Comparison of ENCODE assay signal across 18 mouse cellular contexts in the genomic region with DNA sequence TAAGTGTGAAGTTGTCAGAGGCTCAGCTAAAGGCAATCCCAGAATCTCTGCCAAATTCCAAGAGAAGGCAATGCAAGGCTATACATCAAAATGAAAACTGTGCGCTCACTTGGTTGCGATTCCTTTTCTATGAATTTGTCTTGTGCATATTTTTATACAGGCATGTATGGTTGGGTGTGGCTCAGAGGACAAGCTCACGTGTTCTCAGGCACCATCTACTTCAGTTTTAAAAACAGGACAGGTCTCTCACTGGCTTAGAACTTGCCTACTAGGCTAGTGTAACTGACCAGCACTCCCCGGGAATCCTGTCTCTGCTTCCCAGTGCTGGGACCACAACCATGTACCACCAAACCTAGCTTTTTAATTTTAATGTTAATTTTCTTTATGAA. TPM values are rescaled to one million over a fixed set of nuclear protein-coding genes. Genes with fewer than 3 reads are reported as not detected.
A peak's percentile ranks its signal among the peaks of the same experiment; 100 is the strongest.
DNase-seq lines count a peak whose midpoint lies in the region; ATAC-seq lines count a peak whose summit lies in the region.
"Had no signal": no experiment of that assay in that cellular context is flagged by ENCODE, and none has a peak within 500 bp of the region (broad histone marks: within the 10 kb centered on the region; RNA-seq: fewer than 3 reads in every experiment).

No protein-coding gene starts in this region.

- no peaks in the 10 kb centered on the region for H3K27me3 ChIP-seq in forebrain, embryonic 16.5 days (replicated peaks; ENCODE audit: control insufficient read depth, insufficient read depth, low read length)
- H3K27me3 ChIP-seq in forebrain, embryonic 12.5 days = no peaks in the 10 kb centered on the region
- H3K27me3 ChIP-seq in lung, embryonic 15.5 days = no peaks in the 10 kb centered on the region
- no peaks in the 10 kb centered on the region for H3K27me3 ChIP-seq in intestine, embryonic 16.5 days (replicated peaks; ENCODE audit: control insufficient read depth, insufficient read depth, low read length)
- H3K27me3 ChIP-seq: embryonic facial prominence, embryonic 15.5 days; hindbrain, embryonic 12.5 days; limb, embryonic 15.5 days; liver, embryonic 13.5 days; neural tube, embryonic 13.5 days had no signal

- peaks cover 4% of the 10 kb centered on the region; the same call in 1 of the 2 replicates for H3K4me1 ChIP-seq in forebrain, embryonic 16.5 days (replicated peaks; ENCODE audit: control insufficient read depth, insufficient read depth, low read length)
- 0 out of 2 replicates have a peak, but pooled peaks cover 3% of the 10 kb centered on the region for H3K4me1 ChIP-seq in forebrain, embryonic 12.5 days
- H3K4me1 ChIP-seq in lung, embryonic 15.5 days = peaks cover 3% of the 10 kb centered on the region; the same call in 1 of the 2 replicates
- H3K4me1 ChIP-seq in intestine, embryonic 16.5 days (ENCODE audit: control insufficient read depth, insufficient read depth, low read length) = no peaks in the 10 kb centered on the region
- H3K4me1 ChIP-seq: embryonic facial prominence, embryonic 10.5 days; hindbrain, embryonic 12.5 days; limb, embryonic 10.5 days; limb, embryonic 15.5 days; liver, embryonic 13.5 days had no signal

- 77% methylated on average over 4 of the region's 4 CpGs for WGBS in forebrain, embryonic 16.5 days
- 89% methylated on average over 4 of the region's 4 CpGs for WGBS in forebrain, embryonic 12.5 days
- WGBS in lung, embryonic 15.5 days = 52% methylated on average over 4 of the region's 4 CpGs
- 64% methylated on average over 4 of the region's 4 CpGs for WGBS in intestine, embryonic 16.5 days

- DNase-seq in lung, postnatal 36 days = no peak
- DNase-seq in 3134 (ENCODE audit: extremely low read depth, insufficient read length, low spot score) (peak; percentile 19), MN1 (ENCODE audit: low spot score) (no peak)

- H3K9me3 ChIP-seq in forebrain, embryonic 16.5 days (ENCODE audit: control insufficient read depth, low read length) = no peaks in the 10 kb centered on the region
- H3K9me3 ChIP-seq in forebrain, embryonic 12.5 days = no peaks in the 10 kb centered on the region
- H3K9me3 ChIP-seq in lung, embryonic 15.5 days = no peaks in the 10 kb centered on the region
- no peaks in the 10 kb centered on the region for H3K9me3 ChIP-seq in intestine, embryonic 16.5 days (ENCODE audit: control insufficient read depth, low read length)
- H3K9me3 ChIP-seq: embryonic facial prominence, embryonic 10.5 days; embryonic facial prominence, embryonic 15.5 days; hindbrain, embryonic 12.5 days; limb, embryonic 10.5 days; limb, embryonic 15.5 days; liver, embryonic 13.5 days; midbrain, embryonic 12.5 days; neural tube, embryonic 13.5 days had no signal

- no peaks in the 10 kb centered on the region for H3K36me3 ChIP-seq in forebrain, embryonic 16.5 days (ENCODE audit: control insufficient read depth, insufficient read depth)
- H3K36me3 ChIP-seq in forebrain, embryonic 12.5 days (replicated peaks) = no peaks in the 10 kb centered on the region
- no peaks in the 10 kb centered on the region for H3K36me3 ChIP-seq in lung, embryonic 15.5 days
- H3K36me3 ChIP-seq in intestine, embryonic 16.5 days (ENCODE audit: control insufficient read depth, insufficient read depth, low read length) = no peaks in the 10 kb centered on the region
- H3K36me3 ChIP-seq: embryonic facial prominence, embryonic 10.5 days; embryonic facial prominence, embryonic 15.5 days; hindbrain, embryonic 12.5 days; limb, embryonic 10.5 days; limb, embryonic 15.5 days; liver, embryonic 13.5 days; midbrain, embryonic 12.5 days; neural tube, embryonic 13.5 days had no signal

- H3K27ac ChIP-seq in forebrain, embryonic 16.5 days (ENCODE audit: low read length) = peak overlapping the region; percentile 7; the same call in 1 of the 2 replicates
- H3K27ac ChIP-seq in forebrain, embryonic 12.5 days = no peak overlapping the region
- no peak overlapping the region for H3K27ac ChIP-seq in lung, embryonic 15.5 days
- H3K27ac ChIP-seq in intestine, embryonic 16.5 days (ENCODE audit: low read length) = no peak overlapping the region
- H3K27ac ChIP-seq: embryonic facial prominence, embryonic 10.5 days; embryonic facial prominence, embryonic 15.5 days; hindbrain, embryonic 12.5 days; limb, embryonic 10.5 days; limb, embryonic 15.5 days; liver, embryonic 13.5 days; midbrain, embryonic 12.5 days; neural tube, embryonic 13.5 days had no signal

- no peak overlapping the region for H3K4me3 ChIP-seq in forebrain, embryonic 16.5 days (replicated peaks; ENCODE audit: low read length)
- no peak overlapping the region for H3K4me3 ChIP-seq in forebrain, embryonic 12.5 days (replicated peaks)
- no peak overlapping the region for H3K4me3 ChIP-seq in lung, embryonic 15.5 days
- no peak overlapping the region for H3K4me3 ChIP-seq in intestine, embryonic 16.5 days (ENCODE audit: low read length)
- H3K4me3 ChIP-seq: embryonic facial prominence, embryonic 10.5 days; embryonic facial prominence, embryonic 15.5 days; hindbrain, embryonic 12.5 days; limb, embryonic 10.5 days; limb, embryonic 15.5 days; liver, embryonic 13.5 days; midbrain, embryonic 12.5 days; myocyte; neural tube, embryonic 13.5 days had no signal

- H3K9ac ChIP-seq in forebrain, embryonic 16.5 days (replicated peaks; ENCODE audit: low read depth, low read length) = no peak overlapping the region
- H3K9ac ChIP-seq in forebrain, embryonic 12.5 days = no peak overlapping the region
- no peak overlapping the region for H3K9ac ChIP-seq in lung, embryonic 15.5 days
- H3K9ac ChIP-seq in intestine, embryonic 16.5 days (ENCODE audit: low read depth, low read length) = no peak overlapping the region
- H3K9ac ChIP-seq: embryonic facial prominence, embryonic 15.5 days; hindbrain, embryonic 12.5 days; limb, embryonic 15.5 days; liver, embryonic 13.5 days; midbrain, embryonic 12.5 days; neural tube, embryonic 13.5 days had no signal

- ATAC-seq in forebrain, embryonic 16.5 days = peak; percentile 25
- ATAC-seq in forebrain, embryonic 12.5 days (ENCODE audit: low FRiP score) = no peak
- ATAC-seq in lung, embryonic 15.5 days (ENCODE audit: borderline replicate concordance, extremely low read depth, low FRiP score, low TSS enrichment) = no peak
- peak; percentile 53 for ATAC-seq in intestine, embryonic 16.5 days

- no peak overlapping the region for H3K4me2 ChIP-seq in forebrain, embryonic 16.5 days (ENCODE audit: low read length)
- no peak overlapping the region for H3K4me2 ChIP-seq in forebrain, embryonic 12.5 days
- H3K4me2 ChIP-seq in lung, embryonic 15.5 days = 0 out of 2 replicates have a peak overlapping the region, but pooled peaks have one; percentile 30
- H3K4me2 ChIP-seq in intestine, embryonic 16.5 days (ENCODE audit: low read depth, low read length) = no peak overlapping the region
- H3K4me2 ChIP-seq: hindbrain, embryonic 12.5 days; limb, embryonic 15.5 days; liver, embryonic 13.5 days; midbrain, embryonic 12.5 days; neural tube, embryonic 13.5 days had no signal

RNA-seq across cellular contexts. Expression of gene Prkca, which starts 34.6 kb away (rescaled TPM):
- 6.5 and 7.5 TPM in 2 replicates for polyA plus RNA-seq in forebrain, embryonic 16.5 days (2015; fragmentation: Nextera tagmentation; extraction: Ambion mirVana)
- 3.3 and 4.6 TPM in 2 replicates for polyA plus RNA-seq in forebrain, embryonic 12.5 days (2016; fragmentation: Nextera tagmentation; extraction: Ambion mirVana)
- polyA plus RNA-seq in lung, embryonic 15.5 days (2015; fragmentation: Nextera tagmentation; extraction: Ambion mirVana) = 9.7 and 11.3 TPM in 2 replicates
- 19.7 and 20.3 TPM in 2 replicates for polyA plus RNA-seq in intestine, embryonic 16.5 days (2015; fragmentation: Nextera tagmentation; extraction: Ambion mirVana)

RNA-seq across cellular contexts. Expression of gene Apoh, which starts 35.2 kb away (rescaled TPM):
- 0.24 TPM in 1 of 2 replicates, not detected in the other for polyA plus RNA-seq in forebrain, embryonic 16.5 days (2015; fragmentation: Nextera tagmentation; extraction: Ambion mirVana)
- polyA plus RNA-seq in forebrain, embryonic 12.5 days (2016; fragmentation: Nextera tagmentation; extraction: Ambion mirVana) = not detected in 2 replicates
- polyA plus RNA-seq in lung, embryonic 15.5 days (2015; fragmentation: Nextera tagmentation; extraction: Ambion mirVana) = 0.45 and 3.7 TPM in 2 replicates
- 5.2 and 11.5 TPM in 2 replicates for polyA plus RNA-seq in intestine, embryonic 16.5 days (2015; fragmentation: Nextera tagmentation; extraction: Ambion mirVana)
- polyA plus RNA-seq: embryonic facial prominence, embryonic 10.5 days; embryonic facial prominence, embryonic 15.5 days; heart, embryonic 14.5 days; inflammation-experienced regulatory T-cells, adult 6 months; limb, embryonic 10.5 days; midbrain, embryonic 12.5 days had no signal

RNA-seq across cellular contexts. Expression of gene Cep112, which starts 46.6 kb away (rescaled TPM):
- 11.0 and 14.2 TPM in 2 replicates for polyA plus RNA-seq in forebrain, embryonic 16.5 days (2015; fragmentation: Nextera tagmentation; extraction: Ambion mirVana)
- 18.6 and 22.4 TPM in 2 replicates for polyA plus RNA-seq in forebrain, embryonic 12.5 days (2016; fragmentation: Nextera tagmentation; extraction: Ambion mirVana)
- polyA plus RNA-seq in lung, embryonic 15.5 days (2015; fragmentation: Nextera tagmentation; extraction: Ambion mirVana) = 15.8 and 19.4 TPM in 2 replicates
- 4.3 and 6.7 TPM in 2 replicates for polyA plus RNA-seq in intestine, embryonic 16.5 days (2015; fragmentation: Nextera tagmentation; extraction: Ambion mirVana)

Comparison
In these comparisons a context has a peak if more than half of its experiments do, and no peak if none do; other contexts are left out.
1. ATAC-seq: peak in forebrain, embryonic 16.5 days (single experiment) and intestine, embryonic 16.5 days (single experiment); none in forebrain, embryonic 12.5 days (single experiment) and lung, embryonic 15.5 days (single experiment).